Mouse (Mus musculus): ENCODE results near the gene Hif3a.

- TF ChIP-seq CTCF (IDR thresholded peaks at IDR 0.05; ENCODE audit: control insufficient read depth, insufficient read depth, insufficient replicate concordance, low read depth, low read length) (peak; percentile 55; the same call in 1 of the 2 replicates), POLR2A (IDR thresholded peaks at IDR 0.05; ENCODE audit: control insufficient read depth, low read depth, low read length) (no peak)
Observed at GRCm38 (mm10) chr7:17007300-17007699, 54.9 kb downstream of the Hif3a start.

Measured in testis, adult 2 months (tissue).